Mouse (Mus musculus) liver, embryonic 14.5 days (tissue): ENCODE measurements around the gene Lzts2. TPM values are rescaled to one million over a fixed set of nuclear protein-coding genes. Genes with fewer than 3 reads are reported as not detected.

Experiments used
- ATAC-seq: fragments of 200-750 bp; cut with Nextera tagmentation; 2 replicates; pipeline ENCODE4 v1.8.0; 2017; ENCODE audit warnings: moderate number of reproducible peaks, mild to moderate bottlenecking, moderate library complexity; ENCODE audit not compliant: insufficient read depth
- DNase-seq, 3 experiments: peaks; one replicate each; pipeline ENCODE4 v3.0.0-alpha.2; 2012 to 2013; ENCODE audit warnings: low read depth in 3 of 3, low spot score in 3 of 3
- H3K27ac ChIP-seq: fragments of 300-500 bp; sonication (generic); 2 replicates; pipeline ENCODE4 v1.5.1; 2014; ENCODE audit warnings: moderate library complexity, mild to moderate bottlenecking, control low read depth, inconsistent platforms
- H3K27me3 ChIP-seq: fragments of 300-500 bp; sonication (generic); 2 replicates; pipeline ENCODE4 v1.6.1; 2014; ENCODE audit warnings: mild to moderate bottlenecking, low read length, moderate library complexity; ENCODE audit not compliant: control insufficient read depth, insufficient read depth
- H3K36me3 ChIP-seq: fragments of 300-500 bp; sonication (generic); replicated peaks from 2 replicates; pipeline ENCODE4 v1.6.1; 2014; ENCODE audit warnings: low read depth; ENCODE audit not compliant: control insufficient read depth, insufficient read depth
- H3K4me1 ChIP-seq, 2 experiments: fragments of 200-500 bp in 1 of 2; fragments of 300-500 bp in 1 of 2; sonication (generic) in 1 of 2; replicated peaks; 2 replicates each; pipeline ENCODE4 v1.6.1; 2012 to 2014; ENCODE audit warnings: antibody characterized with exemption in 1 of 2, inconsistent platforms in 1 of 2, low read length in 1 of 2; ENCODE audit not compliant: control insufficient read depth in 2 of 2, insufficient read depth in 2 of 2
- H3K4me2 ChIP-seq: fragments of 300-500 bp; sonication (generic); 2 replicates; pipeline ENCODE4 v1.6.1; 2014; ENCODE audit warnings: low read depth, mild to moderate bottlenecking, control low read depth, moderate library complexity
- H3K4me3 ChIP-seq, 2 experiments: fragments of 200-500 bp in 1 of 2; fragments of 300-500 bp in 1 of 2; sonication (generic) in 1 of 2; 2 replicates each; pipeline ENCODE4 v1.5.1; 2012 to 2014; ENCODE audit warnings: low read depth in 2 of 2, low read length in 2 of 2, mild to moderate bottlenecking in 2 of 2, control low read depth in 1 of 2, inconsistent platforms in 1 of 2, moderate library complexity in 1 of 2; ENCODE audit not compliant: insufficient read depth in 1 of 2
- H3K9ac ChIP-seq: fragments of 300-500 bp; sonication (generic); replicated peaks from 2 replicates; pipeline ENCODE4 v1.6.1; 2014; ENCODE audit warnings: mild to moderate bottlenecking, control low read depth, moderate library complexity
- H3K9me3 ChIP-seq: fragments of 300-500 bp; sonication (generic); 2 replicates; pipeline ENCODE4 v1.6.1; 2016; ENCODE audit warnings: low read length, mixed read lengths; ENCODE audit not compliant: control insufficient read depth
- CTCF ChIP-seq: IDR thresholded peaks from 2 replicates; pipeline ENCODE4 v1.5.1; 2016; ENCODE audit warnings: antibody characterized with exemption, low read depth, control low read depth
- EP300 ChIP-seq: IDR thresholded peaks from 2 replicates; pipeline ENCODE4 v1.6.1; 2016; ENCODE audit warnings: antibody characterized with exemption, low read depth
- WGBS: fragments of 180-500 bp; shearing (Covaris S2); extraction: QIAGEN DNeasy Blood & Tissue Kit; methylation state at CpG from one replicate; pipeline ENCODE4 v1.1.7; 2014; ENCODE audit not compliant: insufficient replicate concordance; 5-methylcytosine and 5-hydroxymethylcytosine counted together
- polyA plus RNA-seq, 2 experiments: library from polyadenylated mRNA; depleted of rRNA in 1 of 2; stranded (reverse) in 1 of 2; unstranded in 1 of 2; fragments of >200 nt; fragmentation: Nextera tagmentation in 1 of 2; extraction: Ambion mirVana in 1 of 2; gene quantifications; 2 replicates each; pipeline versions ENCODE4 v1.2.1 to v1.2.3; 2012 to 2014

Gene Lzts2
- polyA plus RNA-seq, 2 experiments = 3.7 to 4.8 TPM

GRCm38 (mm10) chr19:45058113-45058839 is 44.1 kb downstream of the Lzts2 start:
- peak; percentile 89 for ATAC-seq

GRCm38 (mm10) chr19:45058841-45059240 is 44.6 kb downstream of the Lzts2 start:
- H3K36me3 ChIP-seq = no peaks in the 10 kb centered on the region
- no peak for DNase-seq
- WGBS = under 1% methylated on average over 14 of the region's 14 CpGs
- ATAC-seq = peak; percentile 65
- TF ChIP-seq CTCF = no peak
- TF ChIP-seq EP300 = 0 out of 2 replicates have a peak, but pooled peaks have one; percentile 24
- H3K4me3 ChIP-seq = peak overlapping the region; percentile 74 to 78
- no peaks in the 10 kb centered on the region for H3K9me3 ChIP-seq
- H3K4me2 ChIP-seq = peak overlapping the region; percentile 92
- no peaks in the 10 kb centered on the region for H3K27me3 ChIP-seq
- peak overlapping the region; percentile 88 for H3K9ac ChIP-seq
- H3K27ac ChIP-seq = peak overlapping the region; percentile 70
- H3K4me1 ChIP-seq = peaks cover 21 to 32% of the 10 kb centered on the region in 2 experiments

More at GRCm38 (mm10) chr19:45058113-45058839, 44.1 kb downstream of the Lzts2 start:
- Histone ChIP-seq H3K4me3 (peak overlapping the region; percentile 74 to 78), H3K27me3 (no peaks in the 10 kb centered on the region), H3K36me3 (no peaks in the 10 kb centered on the region), H3K9me3 (no peaks in the 10 kb centered on the region), H3K9ac (peak overlapping the region; percentile 88), H3K4me2 (peak overlapping the region; percentile 92), H3K27ac (peak overlapping the region; percentile 70), H3K4me1 (peaks cover 18 to 27% of the 10 kb centered on the region in 2 experiments)
- under 1% methylated on average over 34 of the region's 34 CpGs for WGBS
- TF ChIP-seq CTCF (no peak), EP300 (0 out of 2 replicates have a peak, but pooled peaks have one; percentile 31)
- DNase-seq = peak; percentile 84 to 93 (median 86)

- Histone ChIP-seq H3K4me2 (peak overlapping the region; percentile 56), H3K27ac (no peak overlapping the region), H3K9ac (peak overlapping the region; percentile 27), H3K36me3 (no peaks in the 10 kb centered on the region), H3K4me1 (peaks cover 16 to 28% of the 10 kb centered on the region in 2 experiments), H3K27me3 (peaks cover 16% of the 10 kb centered on the region), H3K4me3 (peak overlapping the region; percentile 7 to 12; a peak in 1 of 4 replicates), H3K9me3 (no peaks in the 10 kb centered on the region)
- WGBS = 28% methylated on average over 20 of the region's 20 CpGs
- ATAC-seq = peak; percentile 76
- TF ChIP-seq CTCF (peak; percentile 83), EP300 (0 out of 2 replicates have a peak, but pooled peaks have one; percentile 29)
- DNase-seq = no peak
These were observed 49.5 kb downstream of the Lzts2 start for GRCm38 (mm10) chr19:45063565-45064292.

- TF ChIP-seq EP300 (no peak), CTCF (no peak)
- peaks cover 11 to 21% of the 10 kb centered on the region in 2 experiments for H3K4me1 ChIP-seq
- no peak overlapping the region for H3K9ac ChIP-seq
- peaks cover 16% of the 10 kb centered on the region for H3K27me3 ChIP-seq
- H3K36me3 ChIP-seq = no peaks in the 10 kb centered on the region
- DNase-seq = no peak
- no peak overlapping the region for H3K4me3 ChIP-seq
- no peak for ATAC-seq
- H3K4me2 ChIP-seq = no peak overlapping the region
- H3K27ac ChIP-seq = no peak overlapping the region
- 21% methylated on average over 21 of the region's 21 CpGs for WGBS
- no peaks in the 10 kb centered on the region for H3K9me3 ChIP-seq
These were observed 51.0 kb downstream of the Lzts2 start for GRCm38 (mm10) chr19:45065226-45065625.

GRCm38 (mm10) chr19:45067170-45067569 is 53.0 kb downstream of the Lzts2 start:
- Histone ChIP-seq H3K4me3 (no peak overlapping the region), H3K4me1 (peaks cover 10 to 16% of the 10 kb centered on the region in 2 experiments), H3K9me3 (no peaks in the 10 kb centered on the region), H3K4me2 (no peak overlapping the region), H3K27me3 (peaks cover 16% of the 10 kb centered on the region), H3K9ac (no peak overlapping the region), H3K27ac (no peak overlapping the region), H3K36me3 (no peaks in the 10 kb centered on the region)
- DNase-seq = no peak
- WGBS = 56% methylated on average over 17 of the region's 17 CpGs
- ATAC-seq = no peak
- TF ChIP-seq CTCF (no peak), EP300 (no peak)
